Mouse (Mus musculus) ovary, adult 18-20 months (tissue): Measurements from ENCODE around the gene Tcerg1l.

Source experiments
- DNase-seq: peaks from one replicate; pipeline ENCODE4 v3.0.0; 2022; ENCODE audit warnings: low spot score, mixed read lengths

The Tcerg1l gene

DNA sequence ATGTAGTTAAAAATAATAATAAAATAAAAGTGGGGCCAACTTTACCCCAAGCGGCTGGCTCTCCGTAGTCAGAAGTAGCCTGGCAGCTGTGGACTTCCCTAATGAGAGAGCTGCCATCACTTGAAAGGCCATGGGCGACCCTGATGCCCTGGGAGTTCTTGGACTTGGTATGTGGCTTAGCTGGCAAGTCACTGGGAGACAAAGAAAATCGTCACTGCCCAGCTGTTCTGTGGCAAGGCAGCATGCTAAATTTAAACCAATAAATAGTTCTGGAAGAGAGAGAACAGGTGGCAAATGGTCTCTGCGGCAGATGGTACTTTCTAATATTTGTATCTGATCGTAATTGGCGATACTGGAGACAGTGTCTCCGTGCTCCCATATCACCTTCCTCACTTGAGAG lies 40.1 kb downstream of the Tcerg1l start:
- DNase-seq = no peak

DNA sequence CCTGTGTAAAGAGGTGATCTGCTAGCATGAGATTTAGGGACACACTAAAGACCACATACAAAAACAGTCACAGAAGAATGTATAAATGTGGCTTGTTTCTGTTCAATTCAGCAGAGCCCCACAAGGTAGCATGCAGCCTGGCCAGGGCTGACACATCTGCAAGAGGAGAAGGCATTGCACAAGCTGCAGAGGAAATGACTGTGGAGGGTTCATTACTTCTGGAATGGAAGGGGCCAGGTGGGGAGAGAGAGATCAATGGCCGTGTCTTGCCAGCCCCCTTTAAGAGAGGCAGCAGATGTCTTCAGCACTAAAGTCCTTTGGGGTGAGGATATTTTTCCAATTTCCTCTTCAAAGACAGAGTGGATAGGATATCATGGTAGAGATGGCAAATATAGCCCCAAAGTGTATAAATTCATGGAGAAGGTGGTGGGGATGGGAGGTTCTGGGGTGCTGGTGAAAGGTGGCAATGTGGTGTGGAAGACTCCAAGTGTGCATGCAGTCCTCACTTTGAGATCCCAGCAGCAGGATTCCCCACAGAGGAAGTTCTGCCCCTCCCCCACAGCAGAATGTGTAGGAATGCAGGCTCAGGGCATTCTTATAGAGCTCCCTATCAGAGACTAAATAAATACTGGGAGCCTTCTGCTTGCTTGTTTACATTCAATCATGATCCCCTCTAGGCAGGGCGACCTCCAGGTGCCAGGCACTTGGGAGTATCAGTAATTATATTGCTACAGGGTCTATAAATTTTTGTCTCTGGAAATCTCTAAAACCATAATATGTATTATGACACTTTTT lies 40.7 kb downstream of the Tcerg1l start:
- no peak for DNase-seq

DNA sequence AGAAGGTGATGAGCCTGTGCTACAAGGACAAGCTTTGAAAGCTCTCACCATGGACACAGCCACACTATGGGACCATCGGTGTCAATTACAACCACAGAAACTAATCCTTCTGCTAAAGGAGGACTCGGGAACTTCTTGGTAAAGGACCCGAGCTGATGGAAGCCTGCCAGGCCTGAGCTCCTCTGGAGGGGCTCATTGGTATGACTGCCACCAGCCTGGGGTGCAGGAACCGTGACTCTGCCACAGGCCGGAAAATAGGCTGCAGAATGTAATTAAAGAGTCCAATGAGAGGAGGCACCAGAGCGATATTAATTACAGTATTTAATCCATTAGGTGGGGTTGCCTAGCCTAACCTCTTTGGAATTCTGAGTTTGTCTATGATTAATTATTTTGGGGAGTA lies 52.1 kb downstream of the Tcerg1l start:
- no peak for DNase-seq

DNA sequence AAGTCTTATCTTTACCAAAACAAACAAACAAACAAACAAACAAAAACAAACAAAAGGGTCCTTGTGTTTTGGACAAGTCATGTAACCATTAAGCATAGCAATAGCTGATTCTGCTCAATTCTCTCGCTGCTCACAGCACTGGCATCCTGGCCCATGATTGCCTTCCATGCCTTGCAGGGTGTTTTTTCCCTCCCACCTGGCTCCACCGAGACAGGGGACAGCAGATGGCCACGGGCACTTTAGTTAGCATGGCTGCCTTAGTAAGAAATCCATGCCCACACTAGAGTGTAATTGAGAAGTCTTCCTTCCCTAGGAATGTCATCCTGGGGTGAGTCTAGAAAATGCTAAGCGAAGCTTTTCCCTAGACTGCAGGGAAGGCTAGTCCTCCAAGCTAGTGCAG lies 59.1 kb downstream of the Tcerg1l start:
- DNase-seq = no peak

DNA sequence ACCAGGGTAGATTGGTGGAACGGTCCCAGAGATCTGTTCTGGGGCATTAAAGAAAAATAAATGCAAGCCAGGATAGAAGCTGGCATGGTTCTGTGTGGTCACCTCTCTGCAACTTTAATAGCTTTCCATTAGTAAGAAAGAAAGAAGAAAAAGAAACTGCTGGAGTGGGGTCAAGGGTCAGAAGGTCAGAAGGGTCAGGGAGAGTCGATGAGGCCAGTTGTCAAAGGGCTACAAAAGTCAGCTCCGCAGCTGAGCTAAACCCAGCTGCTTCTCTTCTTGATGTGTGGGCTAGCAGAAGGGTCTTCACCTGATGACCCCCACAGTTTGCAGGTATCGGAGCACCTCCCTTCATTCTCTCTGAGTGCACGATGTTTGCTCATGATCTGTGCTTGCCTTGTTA lies 59.6 kb downstream of the Tcerg1l start:
- no peak for DNase-seq

DNA sequence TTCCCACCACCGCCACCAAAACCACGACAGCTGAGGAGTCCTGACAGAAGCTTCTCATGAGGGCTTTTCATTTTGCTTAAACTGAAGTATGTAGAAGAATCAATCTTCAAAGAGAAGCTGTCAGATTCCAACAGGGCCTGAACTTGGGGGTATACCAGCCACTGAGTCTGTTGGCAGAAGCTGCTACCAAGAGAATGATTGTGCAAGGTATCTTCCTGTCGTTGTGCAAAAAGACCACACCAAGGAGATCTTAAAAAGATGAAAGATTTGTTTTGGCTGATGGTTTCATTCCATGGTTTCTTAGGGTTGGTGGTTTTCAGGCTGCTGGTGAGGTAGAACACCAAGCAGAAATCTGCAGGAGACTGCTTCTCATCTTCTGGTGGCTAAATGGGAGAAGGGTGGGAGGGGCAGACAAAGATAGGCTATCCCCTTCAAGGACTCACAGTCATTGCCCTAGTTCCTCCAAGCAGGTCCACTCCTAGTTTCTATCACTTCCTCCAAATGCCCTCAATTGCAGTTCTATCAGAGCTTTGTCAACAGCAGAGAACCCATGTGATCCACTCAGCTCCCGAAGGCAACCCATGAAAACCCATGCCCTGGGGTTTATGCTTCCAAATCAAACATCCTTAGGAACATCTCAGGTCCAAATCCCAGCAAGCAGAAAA lies 64.9 kb downstream of the Tcerg1l start:
- DNase-seq = no peak

DNA sequence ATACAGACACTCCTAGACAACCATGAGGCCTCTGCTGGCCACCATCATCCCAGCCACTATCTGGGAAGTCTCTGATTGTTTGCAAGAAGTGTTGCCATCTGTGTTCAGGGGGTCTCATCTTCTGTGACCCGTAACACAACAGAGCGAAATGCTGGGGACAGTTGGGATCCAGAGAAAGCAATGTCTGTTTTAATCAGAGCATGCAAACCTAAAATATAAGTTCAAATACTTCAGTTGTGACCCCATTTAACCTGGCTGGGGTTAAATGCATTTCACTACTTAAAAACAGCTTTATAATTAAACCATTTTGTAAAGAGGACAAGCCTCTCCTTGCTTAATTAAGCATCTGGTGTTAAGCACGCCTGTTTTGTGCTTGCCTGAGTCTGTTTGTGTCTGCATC lies 66.3 kb downstream of the Tcerg1l start:
- no peak for DNase-seq

DNA sequence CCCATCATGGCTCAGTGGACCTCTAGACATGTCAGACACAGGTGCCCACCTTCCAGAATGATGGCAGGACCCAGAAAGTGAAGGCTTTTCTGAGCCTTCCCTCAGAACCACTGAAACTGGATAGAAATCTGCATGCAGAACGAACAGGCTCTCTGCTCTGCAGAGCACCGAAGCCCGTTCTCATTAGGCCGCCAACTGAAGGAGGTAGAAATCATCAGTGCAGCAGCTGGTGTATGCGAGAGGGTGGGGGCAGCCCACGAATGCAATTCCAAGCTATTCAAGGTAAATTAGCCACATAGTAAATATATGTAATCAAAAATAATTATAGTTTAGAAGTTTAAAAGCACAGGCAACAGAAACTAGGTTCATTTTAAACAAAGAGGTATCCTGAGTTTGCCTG lies 68.9 kb downstream of the Tcerg1l start:
- DNase-seq = no peak

DNA sequence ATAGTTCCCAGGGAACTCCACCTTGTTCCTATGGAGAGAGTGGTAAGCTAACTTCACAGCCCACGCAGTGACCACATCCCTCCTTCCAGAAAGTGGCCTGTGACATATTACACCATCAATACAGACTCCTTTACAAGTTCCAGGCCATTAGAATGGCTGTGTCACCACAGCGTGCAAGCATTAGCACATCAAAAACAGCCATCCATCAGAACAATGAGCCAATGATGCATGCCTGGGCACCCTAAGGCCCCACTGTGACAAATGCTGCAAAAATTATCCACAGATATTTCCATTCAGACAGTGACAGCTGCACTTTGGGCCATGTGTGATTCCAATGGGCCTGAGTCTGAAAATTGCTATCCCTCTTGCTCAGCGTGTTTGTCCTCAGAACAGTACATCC lies 70.8 kb downstream of the Tcerg1l start:
- no peak for DNase-seq

DNA sequence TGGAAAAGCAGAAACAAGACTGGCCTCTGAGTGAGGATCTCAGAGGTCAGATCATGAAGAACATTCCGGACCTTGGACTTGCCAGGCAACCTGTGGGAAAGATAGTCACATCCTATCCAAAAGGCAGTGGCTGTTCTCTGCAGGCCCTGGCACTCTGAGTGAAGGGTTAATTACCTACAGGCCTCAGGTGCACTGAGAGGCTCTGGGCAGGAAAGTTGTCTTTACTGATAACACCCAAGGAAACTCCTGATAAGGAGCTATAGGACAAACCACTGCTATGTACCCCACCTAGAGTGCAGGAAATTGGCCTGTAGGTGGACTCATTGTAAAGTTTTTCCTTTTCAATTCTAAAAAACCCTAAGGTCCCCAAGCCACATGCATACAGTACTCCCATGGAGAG lies 83.8 kb downstream of the Tcerg1l start:
- DNase-seq = no peak

DNA sequence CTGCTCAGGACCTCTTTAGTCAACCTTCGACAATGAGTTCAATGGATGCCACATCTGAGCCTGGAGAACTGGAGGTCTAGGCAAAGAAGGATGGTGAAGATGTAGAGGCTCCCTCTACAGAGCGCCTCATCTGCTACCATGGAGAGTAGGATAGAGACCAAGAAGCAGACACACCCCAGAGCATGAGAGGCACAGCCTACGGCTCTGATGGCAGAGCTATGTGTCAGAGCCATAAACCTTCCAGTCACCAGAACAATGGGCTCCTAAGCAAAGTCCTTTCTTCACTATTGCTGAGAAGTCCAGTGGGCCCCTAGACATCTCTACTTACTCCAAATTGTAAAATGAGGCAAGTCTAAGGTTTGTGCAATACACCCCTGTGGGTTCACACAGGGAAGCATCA lies 91.4 kb downstream of the Tcerg1l start:
- DNase-seq = no peak

DNA sequence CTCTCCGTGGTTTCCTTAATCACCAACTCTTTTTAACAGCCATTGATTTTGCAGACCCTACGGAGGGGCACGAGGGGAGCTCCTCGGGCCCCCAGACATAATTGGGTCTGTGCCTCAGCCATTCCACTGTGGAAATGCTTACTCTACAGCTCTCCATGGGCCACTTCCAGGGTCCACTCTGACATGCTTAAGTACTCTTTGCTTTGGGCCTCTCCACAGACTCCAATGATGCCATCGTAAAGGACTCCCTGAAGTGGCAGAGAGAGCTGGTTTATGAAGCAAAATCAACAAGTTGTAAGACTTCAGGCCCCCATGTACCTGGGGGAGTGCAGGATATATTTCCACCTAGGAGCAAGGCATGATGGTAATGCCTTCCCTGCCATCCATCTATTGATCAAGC lies 112.7 kb downstream of the Tcerg1l start:
- no peak for DNase-seq

DNA sequence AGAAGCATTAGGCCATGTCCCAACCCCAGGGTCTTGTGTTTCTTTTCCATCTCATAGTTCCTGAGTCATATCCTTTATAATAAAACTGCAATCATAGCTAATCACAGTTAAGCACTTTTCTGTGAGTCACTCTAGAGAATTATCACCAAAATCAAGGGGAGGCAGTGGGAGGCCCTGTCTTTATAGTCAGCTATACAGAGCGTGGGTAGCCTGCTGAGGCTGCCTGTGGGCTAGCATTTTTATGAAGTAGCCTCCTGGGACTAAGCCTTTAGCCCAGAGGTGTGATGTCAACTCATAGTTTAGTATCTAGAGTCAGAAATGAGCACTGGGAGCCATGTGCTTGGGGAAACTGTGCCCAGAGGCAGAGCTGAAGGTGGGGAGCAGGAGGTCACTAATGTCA lies 122.3 kb downstream of the Tcerg1l start:
- no peak for DNase-seq

DNA sequence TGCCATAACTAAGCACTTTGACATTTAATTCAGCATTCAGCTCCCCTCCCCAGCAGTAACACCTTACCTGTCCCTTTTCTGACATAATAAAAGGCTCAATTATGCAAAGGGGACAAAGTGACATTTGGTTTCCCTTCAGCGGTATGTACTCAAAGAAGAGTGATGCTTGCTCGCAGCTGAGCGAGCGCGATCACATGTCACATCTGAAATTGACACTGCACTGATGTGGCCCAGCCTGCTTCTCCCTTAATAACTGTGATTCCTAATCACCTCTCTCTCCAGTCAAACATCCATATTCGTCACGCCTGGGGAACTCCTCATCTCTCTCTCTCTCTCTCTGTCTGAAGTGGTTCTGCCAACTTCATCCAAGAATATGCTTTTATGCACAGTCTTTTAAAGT lies 126.2 kb downstream of the Tcerg1l start:
- DNase-seq = no peak

DNA sequence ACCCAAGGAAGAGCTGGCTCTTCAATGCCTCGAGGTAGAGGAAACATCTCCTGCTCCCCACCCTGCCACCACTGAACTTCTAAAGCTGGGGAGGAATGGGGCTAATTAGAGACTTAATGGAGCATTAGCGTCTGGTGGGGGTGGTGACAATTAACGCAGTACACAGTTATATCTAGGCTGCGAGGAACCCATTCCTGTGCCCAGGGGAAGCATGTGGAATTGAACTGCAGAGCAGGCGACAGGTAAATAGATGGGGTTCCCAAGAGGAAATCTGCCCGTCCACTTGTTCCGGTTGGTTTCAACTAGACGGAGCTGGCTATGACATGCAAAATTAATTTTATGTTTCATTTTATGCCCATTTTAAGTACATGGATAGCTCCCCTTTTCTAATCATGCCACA lies 128.1 kb downstream of the Tcerg1l start:
- DNase-seq = no peak

DNA sequence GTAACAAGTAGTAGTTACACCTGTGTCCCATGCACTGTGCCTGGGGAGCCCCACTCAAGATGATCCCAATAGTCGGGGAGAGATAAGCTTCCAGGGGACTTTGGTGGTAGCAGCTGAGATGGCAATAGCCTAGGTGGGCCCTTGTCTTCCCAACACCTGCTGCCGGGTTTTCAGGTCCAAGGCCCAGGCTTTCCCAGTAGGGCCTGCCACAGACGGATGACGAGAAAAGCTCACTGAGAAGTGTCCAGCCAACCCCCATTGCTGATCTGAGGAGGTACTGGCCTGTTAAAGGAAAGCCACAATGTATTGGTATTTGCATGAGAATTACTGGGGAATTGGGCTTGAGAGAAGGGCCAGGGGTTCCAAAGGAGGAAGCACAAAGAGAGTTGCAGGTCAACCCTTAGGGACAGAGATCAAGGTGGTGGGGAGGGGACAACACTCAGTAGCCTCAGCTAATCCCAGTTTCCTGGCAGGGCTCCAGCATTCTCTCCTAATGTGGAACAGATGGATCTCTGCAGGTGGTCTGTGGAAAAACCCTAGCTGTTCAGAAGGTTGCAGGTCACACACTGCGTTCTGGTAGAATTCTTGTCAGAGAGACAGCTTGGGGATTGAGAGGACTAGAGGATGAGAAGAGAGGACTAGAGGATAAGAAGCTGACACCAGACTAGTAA lies 129.4 kb downstream of the Tcerg1l start:
- DNase-seq = no peak

DNA sequence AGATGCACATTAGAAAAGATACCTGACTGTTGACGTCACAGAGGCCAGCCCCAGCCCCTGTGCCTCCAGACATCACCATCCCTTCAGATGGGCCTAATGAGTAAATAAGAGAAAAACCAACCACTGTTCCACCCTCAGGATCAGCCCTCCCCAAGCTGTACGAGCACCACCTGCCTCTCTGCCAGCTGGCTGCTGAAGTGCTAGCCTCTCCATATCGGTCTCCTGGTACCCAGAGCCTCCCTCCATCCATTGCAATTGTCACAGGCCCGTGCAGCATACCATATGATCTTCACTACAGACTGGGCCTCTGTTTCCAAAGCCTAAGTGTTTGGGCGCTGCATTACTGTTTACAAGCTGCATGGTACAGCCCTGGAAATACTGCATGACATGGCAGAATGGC lies 148.9 kb downstream of the Tcerg1l start:
- no peak for DNase-seq

DNA sequence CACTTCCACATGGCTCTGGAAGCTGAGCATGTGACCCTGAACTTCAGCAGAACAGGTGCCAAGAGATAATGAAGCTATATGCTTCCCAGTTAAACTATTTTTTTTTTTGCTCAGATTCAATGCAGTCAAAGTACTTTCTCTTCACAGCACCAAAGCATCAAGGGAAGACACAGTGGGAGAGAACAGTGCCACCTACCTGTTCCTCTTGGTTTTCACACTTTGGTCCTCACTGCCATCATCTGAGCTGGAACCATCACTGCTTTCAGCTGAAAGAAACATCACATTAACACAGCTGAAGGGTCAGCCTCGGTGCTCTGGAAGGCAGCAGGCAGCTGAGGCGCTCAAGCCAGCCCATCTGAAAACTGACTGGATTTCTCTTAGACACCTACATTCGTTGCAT lies 149.4 kb downstream of the Tcerg1l start:
- no peak for DNase-seq

DNA sequence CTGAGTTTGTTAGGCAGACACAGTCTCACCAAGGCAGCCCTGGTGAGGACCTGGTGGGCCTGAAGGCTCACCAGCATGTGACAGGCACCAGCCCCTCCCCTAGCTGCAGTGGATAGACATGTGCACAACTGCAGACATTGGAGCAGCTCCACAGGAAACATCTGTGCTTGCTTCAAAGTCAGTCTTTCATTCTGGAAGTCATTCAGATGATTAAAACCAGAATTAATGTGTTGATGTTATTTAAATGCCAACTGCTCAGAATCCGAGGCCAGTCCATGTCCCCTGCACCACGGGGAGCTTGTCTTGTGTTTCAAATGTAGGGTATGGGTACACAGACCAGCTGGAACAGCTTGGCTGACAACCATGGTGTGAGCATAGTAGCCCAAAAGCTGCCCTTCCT lies 150.8 kb downstream of the Tcerg1l start:
- DNase-seq = no peak

DNA sequence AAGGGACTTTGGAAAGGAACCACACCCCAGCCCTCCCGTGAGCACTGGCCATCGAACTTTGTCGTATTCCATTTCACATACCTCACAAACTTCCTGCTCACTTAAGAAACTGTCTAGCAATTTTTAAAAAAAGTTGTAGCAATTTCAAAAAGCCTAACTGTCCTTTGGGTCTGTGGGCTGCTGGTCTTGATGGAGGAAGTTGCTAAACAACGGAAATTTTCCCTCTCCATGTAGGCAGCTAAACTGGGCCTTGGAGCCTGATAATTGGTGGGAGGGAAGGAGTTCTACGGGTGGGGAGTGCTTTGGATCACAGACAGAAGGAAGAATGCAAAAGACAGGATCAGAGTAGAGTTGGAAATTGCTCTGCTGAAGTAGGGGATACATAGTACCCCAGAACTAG lies 155.3 kb downstream of the Tcerg1l start:
- no peak for DNase-seq

DNA sequence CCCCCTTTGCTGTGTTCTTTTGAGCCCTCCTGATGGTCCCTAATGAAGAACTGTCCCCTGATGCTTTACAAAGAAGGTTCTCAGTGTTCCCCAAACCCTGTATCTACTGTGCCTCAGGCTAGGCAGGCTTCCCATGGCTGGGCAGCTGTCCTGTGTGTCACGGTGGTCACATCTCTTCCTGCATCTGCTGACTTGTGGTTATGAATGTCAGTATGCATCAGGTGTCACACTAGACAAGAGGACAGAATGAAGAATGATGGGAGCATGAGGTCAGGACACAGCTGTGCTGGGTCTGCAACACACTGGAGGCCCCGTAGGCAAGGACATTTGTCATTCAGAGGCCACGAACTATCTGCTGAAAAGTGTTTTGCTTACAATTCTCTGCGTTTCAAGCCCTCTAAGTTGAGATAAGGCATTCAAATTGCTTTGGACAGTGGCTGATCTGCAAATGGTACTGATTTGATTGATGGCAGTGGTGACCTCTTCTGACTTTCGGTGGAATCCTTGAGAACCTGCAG lies 159.8 kb downstream of the Tcerg1l start:
- DNase-seq = no peak

DNA sequence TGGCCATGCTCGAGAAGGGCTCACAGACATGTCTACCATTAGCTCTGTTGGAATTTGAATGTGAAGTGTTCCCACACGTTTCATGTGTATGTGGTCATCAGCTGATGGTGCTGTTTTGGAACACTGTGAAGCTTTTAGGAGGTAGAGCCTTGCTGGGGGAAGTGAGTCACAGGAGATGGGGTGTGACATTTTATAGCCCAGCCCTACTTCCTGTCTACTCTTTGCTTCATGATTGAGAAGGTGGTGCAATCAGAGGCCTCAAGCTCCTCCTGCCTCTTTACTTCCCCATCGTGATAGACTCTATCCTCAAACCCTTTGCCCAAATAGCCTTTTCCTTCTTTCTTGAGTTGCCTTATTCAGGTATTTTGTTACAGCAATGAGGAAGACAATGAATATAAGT lies 173.3 kb downstream of the Tcerg1l start:
- DNase-seq = no peak

DNA sequence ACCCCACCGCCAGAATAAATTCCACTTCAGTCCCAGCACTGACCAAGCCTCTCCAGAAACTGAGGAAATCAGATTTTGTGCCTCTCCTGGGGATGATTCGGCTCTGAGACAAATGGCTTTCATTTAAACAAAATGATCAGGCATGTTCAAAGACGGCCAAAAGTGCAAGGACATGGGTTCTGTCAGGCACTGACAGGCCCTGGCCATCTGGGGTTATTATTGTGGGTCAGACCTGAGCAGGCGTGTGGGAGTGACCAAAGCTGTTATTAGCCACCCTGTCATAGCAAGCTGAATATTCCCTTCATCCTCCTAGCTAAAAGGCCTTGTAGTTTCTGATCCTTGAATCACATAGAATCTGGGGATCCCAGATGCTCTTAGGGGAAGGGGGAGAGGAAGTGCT lies 174.6 kb downstream of the Tcerg1l start:
- DNase-seq = no peak
